Mouse (Mus musculus): ENCODE results near the gene Magea2. TPM values are rescaled to one million over a fixed set of nuclear protein-coding genes. Genes with fewer than 3 reads are reported as not detected.

Gene Magea2
- polyA plus RNA-seq (2017; shearing (Covaris generic)) = not detected

GRCm38 (mm10) chrX:155093566-155093965 lies at the start of gene Magea2:
Magea2 (minus strand) TSS chrX:155093666.

GRCm38 (mm10) chrX:155128312-155128711 lies 34.8 kb upstream of the Magea2 start, which contains the start of gene Cldn34b2:
Cldn34b2 (minus strand) TSS chrX:155128412.

DNA sequence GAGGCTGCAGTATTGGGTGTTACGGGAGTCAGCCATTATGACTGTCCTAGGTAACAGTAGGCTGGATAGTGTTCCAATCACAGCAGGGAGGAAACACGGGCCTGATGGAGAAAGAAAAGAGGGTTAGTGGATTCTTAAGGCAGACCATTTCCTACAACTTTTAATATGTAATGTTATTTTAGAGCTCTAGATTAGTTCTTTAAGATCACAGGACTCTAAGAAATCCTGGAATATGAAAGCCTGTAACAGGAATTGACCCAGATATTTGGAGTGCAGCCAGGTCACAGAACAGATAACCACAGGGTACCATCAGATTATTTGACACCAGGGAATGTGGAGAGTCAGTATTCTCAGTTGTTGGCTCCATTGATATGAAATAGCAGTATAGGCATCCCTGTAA lies 3.8 kb downstream of the Magea2 start, which contains the start of gene Magea1:
Gene Magea1 (minus strand): TSS at position 101 of the 400 bp plus-strand sequence.

GRCm38 (mm10) chrX:155063045-155063444 lies 30.4 kb downstream of the Magea2 start, which contains the start of gene Magea5:
Magea5 (minus strand) TSS chrX:155063145.

GRCm38 (mm10) chrX:154995750-154996149 lies 97.7 kb downstream of the Magea2 start, which contains the start of gene Magea8:
Magea8 (minus strand) TSS chrX:154995850.

Other genes with a start within 250 kb of the Magea2 start
- gene Cldn34b1, start 203.4 kb downstream of the Magea2 start, polyA plus RNA-seq (2017; shearing (Covaris generic)) = not detected
- not detected for gene Magea6, start 157.7 kb downstream of the Magea2 start, polyA plus RNA-seq (2017; shearing (Covaris generic))
- not detected for gene Magea3, start 144.2 kb downstream of the Magea2 start, polyA plus RNA-seq (2017; shearing (Covaris generic))
- not detected for gene Magea8, start 97.8 kb downstream of the Magea2 start, polyA plus RNA-seq (2017; shearing (Covaris generic))
- not detected for gene Magea5, start 30.5 kb downstream of the Magea2 start, polyA plus RNA-seq (2017; shearing (Covaris generic))
- not detected for gene Magea1, start 3.9 kb downstream of the Magea2 start, polyA plus RNA-seq (2017; shearing (Covaris generic))
- gene Cldn34b2, start 34.7 kb upstream of the Magea2 start, polyA plus RNA-seq (2017; shearing (Covaris generic)) = not detected
- gene Sat1, start 122.8 kb upstream of the Magea2 start, polyA plus RNA-seq (2017; shearing (Covaris generic)) = 279 TPM
- gene Acot9, start 168.8 kb upstream of the Magea2 start, polyA plus RNA-seq (2017; shearing (Covaris generic)) = 59.5 TPM
- gene Prdx4, start 247.1 kb upstream of the Magea2 start, polyA plus RNA-seq (2017; shearing (Covaris generic)) = 24.6 TPM

Data from effector memory CD4-positive, alpha-beta T cell, adult 7 months (primary cell).